Comparison of ENCODE assay signal across 25 mouse cellular contexts in genomic region chr7:25494649-25495048, GRCm38 (mm10). TPM values are rescaled to one million over a fixed set of nuclear protein-coding genes. Genes with fewer than 3 reads are reported as not detected.
DNase-seq lines count a peak whose midpoint lies in the region; ATAC-seq and TF ChIP-seq lines count a peak whose summit lies in the region.
"Had no signal": no experiment of that assay in that cellular context is flagged by ENCODE, and none has a peak within 500 bp of the region (broad histone marks: within the 10 kb centered on the region; RNA-seq: fewer than 3 reads in every experiment).

No protein-coding gene starts in this region.

- H3K9me3 ChIP-seq in kidney, embryonic 15.5 days (replicated peaks) = no peaks in the 10 kb centered on the region
- no peaks in the 10 kb centered on the region for H3K9me3 ChIP-seq in midbrain, embryonic 11.5 days (ENCODE audit: control insufficient read depth, low read length)
- H3K9me3 ChIP-seq in midbrain, embryonic 10.5 days (replicated peaks) = no peaks in the 10 kb centered on the region
- H3K9me3 ChIP-seq: G1E had no signal

- no peaks in the 10 kb centered on the region for H3K36me3 ChIP-seq in kidney, adult 2 months (ENCODE audit: control insufficient read depth, insufficient read depth, low read length)
- no peaks in the 10 kb centered on the region for H3K36me3 ChIP-seq in kidney, embryonic 15.5 days
- H3K36me3 ChIP-seq in midbrain, embryonic 11.5 days (ENCODE audit: control insufficient read depth, insufficient read depth, low read length) = no peaks in the 10 kb centered on the region
- H3K36me3 ChIP-seq in midbrain, embryonic 10.5 days = no peaks in the 10 kb centered on the region
- H3K36me3 ChIP-seq: G1E had no signal

- peak; percentile 22 for DNase-seq in heart, adult 11 months
- DNase-seq in heart, postnatal 36 days = no peak
- DNase-seq in kidney, adult 2 months = peak; percentile 64
- no peak for DNase-seq in kidney, postnatal 4 days
- DNase-seq in kidney, adult 9 months = peak; percentile 53
- peak; percentile 14 for DNase-seq in midbrain, embryonic 11.5 days (ENCODE audit: low spot score, missing footprints)
- no peak for DNase-seq in midbrain, embryonic 10.5 days (ENCODE audit: low spot score)
- DNase-seq: adrenal gland, adult 2 months; adrenal gland, adult 8-10 months; adrenal gland, postnatal 10 days; adrenal gland, postnatal 14 days; adrenal gland, postnatal 25 days; adrenal gland, postnatal 36 days; B cell, adult 2 months; cerebellum, adult 11 months; cerebellum, adult 11-12 months had no signal

- TF ChIP-seq CTCF in kidney, adult 2 months (conservative IDR thresholded peaks at IDR 0.05; ENCODE audit: insufficient read depth, insufficient read length, low read depth, low read length) = no peak

- no peak overlapping the region for H3K9ac ChIP-seq in kidney, embryonic 15.5 days
- no peak overlapping the region for H3K9ac ChIP-seq in midbrain, embryonic 11.5 days (ENCODE audit: low read length)

- no peak overlapping the region for H3K27ac ChIP-seq in kidney, adult 2 months (ENCODE audit: insufficient read depth, low read depth, low read length)
- H3K27ac ChIP-seq in kidney, embryonic 15.5 days = no peak overlapping the region
- H3K27ac ChIP-seq in midbrain, embryonic 11.5 days (ENCODE audit: low read depth, low read length) = no peak overlapping the region
- H3K27ac ChIP-seq in midbrain, embryonic 10.5 days (replicated peaks) = no peak overlapping the region

- 62% methylated on average over 1 of the region's 1 CpGs for WGBS in kidney, adult 2 months
- WGBS in kidney, embryonic 15.5 days = 86% methylated on average over 1 of the region's 1 CpGs
- WGBS in midbrain, embryonic 11.5 days = 84% methylated on average over 1 of the region's 1 CpGs
- WGBS in midbrain, embryonic 10.5 days = 90% methylated on average over 1 of the region's 1 CpGs

- no peak overlapping the region for H3K4me3 ChIP-seq in kidney, adult 2 months (ENCODE audit: insufficient read depth, low read depth, low read length)
- H3K4me3 ChIP-seq in kidney, embryonic 15.5 days (replicated peaks) = no peak overlapping the region
- no peak overlapping the region for H3K4me3 ChIP-seq in midbrain, embryonic 11.5 days (ENCODE audit: low read depth, low read length)
- H3K4me3 ChIP-seq in midbrain, embryonic 10.5 days = no peak overlapping the region

- no peaks in the 10 kb centered on the region for H3K27me3 ChIP-seq in kidney, adult 2 months (replicated peaks; ENCODE audit: control insufficient read depth, insufficient read depth, low read length)
- H3K27me3 ChIP-seq in kidney, embryonic 15.5 days = no peaks in the 10 kb centered on the region
- no peaks in the 10 kb centered on the region for H3K27me3 ChIP-seq in midbrain, embryonic 11.5 days (ENCODE audit: control insufficient read depth, insufficient read depth, low read length)
- no peaks in the 10 kb centered on the region for H3K27me3 ChIP-seq in midbrain, embryonic 10.5 days (ENCODE audit: low read depth, poor library complexity, severe bottlenecking)
- H3K27me3 ChIP-seq: Patski had no signal

- no peak overlapping the region for H3K4me2 ChIP-seq in kidney, embryonic 15.5 days
- H3K4me2 ChIP-seq in midbrain, embryonic 11.5 days = no peak overlapping the region

- H3K4me1 ChIP-seq in kidney, adult 2 months (ENCODE audit: control insufficient read depth, insufficient read depth, low read length) = peaks cover 2% of the 10 kb centered on the region; the same call in 1 of the 2 replicates
- H3K4me1 ChIP-seq in kidney, embryonic 15.5 days = no peaks in the 10 kb centered on the region
- no peaks in the 10 kb centered on the region for H3K4me1 ChIP-seq in midbrain, embryonic 11.5 days (ENCODE audit: control insufficient read depth, insufficient read depth, low read length)
- no peaks in the 10 kb centered on the region for H3K4me1 ChIP-seq in midbrain, embryonic 10.5 days

- TF ChIP-seq POLR2A in kidney, adult 2 months (IDR thresholded peaks at IDR 0.05; ENCODE audit: low read depth, low read length) = no peak

- intact Hi-C loops in heart, postnatal 36 days (cut with DNase I) = no loop called here

- ATAC-seq in kidney, embryonic 15.5 days (replicated peaks; ENCODE audit: low FRiP score) = no peak
- ATAC-seq in midbrain, embryonic 11.5 days (ENCODE audit: low FRiP score) = no peak
- ATAC-seq: activated CD4-positive, CD25-positive, alpha-beta regulatory T cell, adult 4 months; CD4-positive, CD25-positive, alpha-beta regulatory T cell, adult 4 months; Patski had no signal

RNA-seq across cellular contexts. Expression of gene Ceacam1, which starts 17.2 kb away (rescaled TPM):
- total RNA-seq in heart, postnatal 36 days (2021) = 10 to 100 TPM; 12.0 to 15.8 TPM
- 32.1 TPM in 2 replicates for polyA plus RNA-seq in kidney, adult 2 months (2012; rRNA removed)
- 3.9 and 11.4 TPM in 2 replicates for polyA plus RNA-seq in kidney, embryonic 15.5 days (2015; fragmentation: Nextera tagmentation; extraction: Ambion mirVana)
- polyA plus RNA-seq in midbrain, embryonic 11.5 days (2014; fragmentation: Nextera tagmentation; extraction: Ambion mirVana) = 0.45 and 0.54 TPM in 2 replicates
- polyA plus RNA-seq in midbrain, embryonic 10.5 days (2016; fragmentation: Nextera tagmentation; extraction: Ambion mirVana) = 0.53 and 0.61 TPM in 2 replicates
- polyA plus RNA-seq: G1E had no signal

RNA-seq across cellular contexts. Expression of gene Ceacam2, which starts 45.0 kb away (rescaled TPM):
- 1 to 10 TPM; 1.4 to 2.1 TPM for total RNA-seq in heart, postnatal 36 days (2021)
- 36.3 and 41.2 TPM in 2 replicates for polyA plus RNA-seq in kidney, adult 2 months (2012; rRNA removed)
- 0.09 TPM in 2 replicates for polyA plus RNA-seq in kidney, embryonic 15.5 days (2015; fragmentation: Nextera tagmentation; extraction: Ambion mirVana)
- polyA plus RNA-seq in midbrain, embryonic 11.5 days (2014; fragmentation: Nextera tagmentation; extraction: Ambion mirVana) = not detected in 2 replicates
- polyA plus RNA-seq in midbrain, embryonic 10.5 days (2016; fragmentation: Nextera tagmentation; extraction: Ambion mirVana) = not detected in 2 replicates
- total RNA-seq: CH12.LX, MEL had no signal
- polyA plus RNA-seq: activated CD4-positive, CD25-positive, alpha-beta regulatory T cell, adult 4 months; adrenal gland, adult 2 months; brain, embryonic 14.5 days; C2C12; CD4-positive, CD25-positive, alpha-beta regulatory T cell, adult 4 months; G1E had no signal

Comparison
In these comparisons a context has a peak if more than half of its experiments do, and no peak if none do; other contexts are left out.
1. DNase-seq: peak in heart, adult 11 months (single experiment), kidney, adult 2 months (single experiment), kidney, adult 9 months (single experiment) and midbrain, embryonic 11.5 days (single experiment); none in heart, postnatal 36 days (0 of 2), kidney, postnatal 4 days (0 of 2) and midbrain, embryonic 10.5 days (single experiment).
2. RNA of gene Ceacam2, which starts 45.0 kb away (polyA plus RNA-seq): 36.3 to 41.2 TPM in kidney, adult 2 months; 0.09 TPM in kidney, embryonic 15.5 days, not detected in midbrain, embryonic 11.5 days and not detected in midbrain, embryonic 10.5 days; every median in the first group is over 10 times any median in the second.